Mouse (Mus musculus) embryo, embryonic 11 days (tissue): ENCODE results near the gene Mga.
A peak's percentile ranks its signal among the peaks of the same experiment; 100 is the strongest.

Source experiments
- DNase-seq: peaks from one replicate; pipeline ENCODE4 v3.0.0-alpha.2; 2015

The Mga gene

GRCm38 (mm10) chr2:119990881-119991280, 93.9 kb downstream of the Mga start:
- no peak for DNase-seq

GRCm38 (mm10) chr2:119992349-119992748, 95.3 kb downstream of the Mga start:
- no peak for DNase-seq

GRCm38 (mm10) chr2:119993515-119993914, 96.5 kb downstream of the Mga start:
- no peak for DNase-seq

- no peak for DNase-seq
Observed at GRCm38 (mm10) chr2:119994839-119995238, 97.8 kb downstream of the Mga start.

- DNase-seq, result peak; percentile 47
Observed at GRCm38 (mm10) chr2:119995391-119996281, 98.6 kb downstream of the Mga start.

- DNase-seq, result no peak
Observed at GRCm38 (mm10) chr2:119997354-119997753, 100.3 kb downstream of the Mga start.

GRCm38 (mm10) chr2:119999731-120000130, 102.7 kb downstream of the Mga start:
- no peak for DNase-seq

- DNase-seq, result peak; percentile 7
Observed at GRCm38 (mm10) chr2:120000882-120001584, 104.0 kb downstream of the Mga start.

- no peak for DNase-seq
Observed at GRCm38 (mm10) chr2:120001956-120002355, 104.9 kb downstream of the Mga start.

GRCm38 (mm10) chr2:120003970-120004369, 106.9 kb downstream of the Mga start:
- DNase-seq, result no peak

GRCm38 (mm10) chr2:120006696-120007095, 109.7 kb downstream of the Mga start:
- no peak for DNase-seq

GRCm38 (mm10) chr2:120007680-120008210, 110.7 kb downstream of the Mga start:
- no peak for DNase-seq

- DNase-seq, result no peak
Observed at GRCm38 (mm10) chr2:120008672-120009071, 111.6 kb downstream of the Mga start.

- peak; percentile 78 for DNase-seq
Observed at GRCm38 (mm10) chr2:120011462-120012200, 114.6 kb downstream of the Mga start.

GRCm38 (mm10) chr2:120012924-120013323, 115.9 kb downstream of the Mga start:
- DNase-seq, result no peak

- DNase-seq, result no peak
Observed at GRCm38 (mm10) chr2:120013831-120014486, 116.9 kb downstream of the Mga start.

- no peak for DNase-seq
Observed at GRCm38 (mm10) chr2:120015882-120016281, 118.9 kb downstream of the Mga start.

GRCm38 (mm10) chr2:120017599-120017998, 120.6 kb downstream of the Mga start:
- no peak for DNase-seq
